Mouse (Mus musculus): ENCODE data around the gene Txndc16. TPM values are rescaled to one million over a fixed set of nuclear protein-coding genes. Genes with fewer than 3 reads are reported as not detected.
A peak's percentile ranks its signal among the peaks of the same experiment; 100 is the strongest.

Gene Txndc16
- polyA plus RNA-seq, 2 experiments from 2014 or later, result 13.6 to 17.0 TPM

GRCm38 (mm10) chr14:45153258-45153657, 66.9 kb downstream of the Txndc16 start:
- no peak for ATAC-seq

- ATAC-seq, result peak; percentile 91
These were observed 77.6 kb downstream of the Txndc16 start for GRCm38 (mm10) chr14:45142511-45142910.

GRCm38 (mm10) chr14:45140344-45141080, 79.6 kb downstream of the Txndc16 start:
- no peak for ATAC-seq

- no peak for ATAC-seq
These were observed 84.2 kb downstream of the Txndc16 start for GRCm38 (mm10) chr14:45135961-45136360.

- ATAC-seq, result no peak
These were observed 84.6 kb downstream of the Txndc16 start for GRCm38 (mm10) chr14:45135560-45135959.

GRCm38 (mm10) chr14:45118359-45118758, 101.8 kb downstream of the Txndc16 start:
- no peak for ATAC-seq

GRCm38 (mm10) chr14:45102201-45102600, 117.9 kb downstream of the Txndc16 start:
- peak; percentile 86 for ATAC-seq

- ATAC-seq, result peak; percentile 74
These were observed 127.8 kb downstream of the Txndc16 start for GRCm38 (mm10) chr14:45092327-45092726.

GRCm38 (mm10) chr14:45090011-45090410, 130.1 kb downstream of the Txndc16 start:
- ATAC-seq, result no peak

GRCm38 (mm10) chr14:45085651-45086425, 134.3 kb downstream of the Txndc16 start:
- no peak for ATAC-seq

- no peak for ATAC-seq
These were observed 135.4 kb downstream of the Txndc16 start for GRCm38 (mm10) chr14:45084656-45085280.

- ATAC-seq, result no peak
These were observed 136.6 kb downstream of the Txndc16 start for GRCm38 (mm10) chr14:45083540-45083939.

Other genes with a start within 250 kb of the Txndc16 start
- 10 to 100 TPM; 36.1 to 41.2 TPM for gene Ptger2, start 232.1 kb downstream of the Txndc16 start, polyA plus RNA-seq (2017; shearing (Covaris generic))
- under 1 TPM; 0.26 to 0.31 TPM for gene Gpr137c, start 611 bp downstream of the Txndc16 start, polyA plus RNA-seq (2017; shearing (Covaris generic))
- 10 to 100 TPM; 26.5 to 32.2 TPM for gene Ero1l, start 98.4 kb upstream of the Txndc16 start, polyA plus RNA-seq (2017; shearing (Covaris generic))
- gene Psmc6, start 109.5 kb upstream of the Txndc16 start, polyA plus RNA-seq (2017; shearing (Covaris generic)), result 100 to 1,000 TPM; 143 to 183 TPM
- gene Styx, start 130.8 kb upstream of the Txndc16 start, polyA plus RNA-seq (2017; shearing (Covaris generic)), result 10 to 100 TPM; 11.4 to 23.6 TPM
- gene Gnpnat1, start 184.6 kb upstream of the Txndc16 start, polyA plus RNA-seq (2017; shearing (Covaris generic)), result 10 to 100 TPM; 57.6 to 71.0 TPM

All from activated CD4-positive, CD25-positive, alpha-beta regulatory T cell, adult 4 months (primary cell).